Mouse (Mus musculus): Measurements from ENCODE around the gene Bace2. TPM values are rescaled to one million over a fixed set of nuclear protein-coding genes. Genes with fewer than 3 reads are reported as not detected.

Bace2 gene
- polyA plus RNA-seq, 1 experiment: 0.53 TPM

- no peaks in the 10 kb centered on the region for H3K79me2 ChIP-seq (ENCODE audit: control insufficient read depth, insufficient read depth)
- H3K4me3 ChIP-seq: no peak overlapping the region
- H3ac ChIP-seq (ENCODE audit: control insufficient read depth, insufficient read length): no peak overlapping the region
- no peak overlapping the region for H3K4me2 ChIP-seq (ENCODE audit: low read depth)
- TF ChIP-seq MYOD1 (IDR thresholded peaks at IDR 0.05; ENCODE audit: control insufficient read depth in 1 of 3, insufficient read length in 2 of 3, low read depth in 2 of 3) (no peak), E2F4 (IDR thresholded peaks at IDR 0.05; ENCODE audit: insufficient read depth) (no peak), MAX (IDR thresholded peaks at IDR 0.05; ENCODE audit: low read depth) (no peak), USF1 (IDR thresholded peaks at IDR 0.05; ENCODE audit: low read depth) (no peak), REST (IDR thresholded peaks at IDR 0.05; ENCODE audit: insufficient read depth, insufficient read length) (no peak), SRF (IDR thresholded peaks at IDR 0.05; ENCODE audit: control insufficient read depth, insufficient read length, low read depth) (no peak), CEBPB (IDR thresholded peaks at IDR 0.05; ENCODE audit: insufficient read depth, poor library complexity, severe bottlenecking) (no peak), TCF12 (IDR thresholded peaks at IDR 0.05; ENCODE audit: insufficient read depth, poor library complexity, severe bottlenecking) (no peak)
- no peaks in the 10 kb centered on the region for H3K27me3 ChIP-seq (ENCODE audit: control insufficient read depth, insufficient read depth, insufficient read length)
- no peaks in the 10 kb centered on the region for H3K36me3 ChIP-seq (ENCODE audit: control insufficient read depth, insufficient read depth)
Observed at GRCm38 (mm10) chr16:97370258-97370657, 13.7 kb downstream of the Bace2 start.

GRCm38 (mm10) chr16:97387955-97388354 is 31.4 kb downstream of the Bace2 start:
- Histone ChIP-seq H3K4me3 (no peak overlapping the region), H3K36me3 (ENCODE audit: control insufficient read depth, insufficient read depth) (no peaks in the 10 kb centered on the region), H3K27me3 (ENCODE audit: control insufficient read depth, insufficient read depth, insufficient read length) (no peaks in the 10 kb centered on the region), H3K4me2 (ENCODE audit: low read depth) (no peak overlapping the region), H3ac (ENCODE audit: control insufficient read depth, insufficient read length) (no peak overlapping the region), H3K79me2 (ENCODE audit: control insufficient read depth, insufficient read depth) (no peaks in the 10 kb centered on the region)
- no peak for TF ChIP-seq USF1 (IDR thresholded peaks at IDR 0.05; ENCODE audit: low read depth)
- TF ChIP-seq POLR2AphosphoS2 (IDR thresholded peaks at IDR 0.05; ENCODE audit: insufficient read length, low read depth): no peak
- TF ChIP-seq E2F4 (IDR thresholded peaks at IDR 0.05; ENCODE audit: insufficient read depth): no peak
- TF ChIP-seq POLR2A (IDR thresholded peaks at IDR 0.05; ENCODE audit: insufficient read length, low read depth): no peak
- no peak for TF ChIP-seq MYOG (IDR thresholded peaks at IDR 0.05; ENCODE audit: control insufficient read depth in 1 of 3, insufficient read depth in 1 of 3, insufficient read length in 2 of 3, low read depth in 2 of 3)
- TF ChIP-seq MYOD1 (IDR thresholded peaks at IDR 0.05; ENCODE audit: control insufficient read depth in 1 of 3, insufficient read length in 2 of 3, low read depth in 2 of 3): no peak

DNA sequence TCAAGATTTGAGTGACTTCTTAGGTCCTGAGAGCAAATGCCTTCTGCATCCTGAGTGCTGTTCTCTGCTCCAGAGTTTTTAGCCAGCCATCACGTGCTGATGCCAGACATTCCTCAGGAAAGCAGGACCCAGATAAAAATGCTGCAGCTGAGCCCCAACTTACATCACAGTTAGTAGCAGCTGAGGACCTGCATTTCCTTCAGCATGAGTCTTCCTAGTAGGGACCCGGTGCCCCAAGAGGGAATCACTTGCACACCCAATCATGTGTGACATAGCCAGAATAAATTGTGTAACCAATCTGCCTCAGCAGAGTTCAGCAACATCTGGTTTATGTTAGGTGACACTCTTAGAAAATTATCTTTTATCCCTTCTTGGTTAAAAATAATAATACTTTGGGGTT is 34.7 kb downstream of the Bace2 start:
- H3K4me2 ChIP-seq (ENCODE audit: low read depth): no peak overlapping the region
- no peaks in the 10 kb centered on the region for H3K27me3 ChIP-seq (ENCODE audit: control insufficient read depth, insufficient read depth, insufficient read length)
- no peaks in the 10 kb centered on the region for H3K79me2 ChIP-seq (ENCODE audit: control insufficient read depth, insufficient read depth)
- TF ChIP-seq REST (IDR thresholded peaks at IDR 0.05; ENCODE audit: insufficient read depth, insufficient read length): no peak
- peak; percentile 41 for TF ChIP-seq USF1 (IDR thresholded peaks at IDR 0.05; ENCODE audit: low read depth)
- no peak for TF ChIP-seq TCF12 (IDR thresholded peaks at IDR 0.05; ENCODE audit: insufficient read depth, poor library complexity, severe bottlenecking)
- TF ChIP-seq TCF3 (IDR thresholded peaks at IDR 0.05; ENCODE audit: insufficient read length, low read depth): no peak
- TF ChIP-seq MAX (IDR thresholded peaks at IDR 0.05; ENCODE audit: low read depth): no peak
- TF ChIP-seq E2F4 (IDR thresholded peaks at IDR 0.05; ENCODE audit: insufficient read depth): no peak
- TF ChIP-seq POLR2AphosphoS2 (IDR thresholded peaks at IDR 0.05; ENCODE audit: insufficient read length, low read depth): no peak
- TF ChIP-seq MYOD1 (IDR thresholded peaks at IDR 0.05; ENCODE audit: control insufficient read depth in 1 of 3, insufficient read length in 2 of 3, low read depth in 2 of 3): no peak
- H3K36me3 ChIP-seq (ENCODE audit: control insufficient read depth, insufficient read depth): no peaks in the 10 kb centered on the region
- H3ac ChIP-seq (ENCODE audit: control insufficient read depth, insufficient read length): no peak overlapping the region
- H3K4me3 ChIP-seq: no peak overlapping the region

GRCm38 (mm10) chr16:97391701-97392384 is 35.3 kb downstream of the Bace2 start:
- Histone ChIP-seq H3K4me2 (ENCODE audit: low read depth) (no peak overlapping the region), H3K79me2 (ENCODE audit: control insufficient read depth, insufficient read depth) (no peaks in the 10 kb centered on the region), H3K27me3 (ENCODE audit: control insufficient read depth, insufficient read depth, insufficient read length) (no peaks in the 10 kb centered on the region), H3ac (ENCODE audit: control insufficient read depth, insufficient read length) (no peak overlapping the region), H3K4me3 (no peak overlapping the region), H3K36me3 (ENCODE audit: control insufficient read depth, insufficient read depth) (no peaks in the 10 kb centered on the region)
- TF ChIP-seq POLR2A (IDR thresholded peaks at IDR 0.05; ENCODE audit: insufficient read length, low read depth): no peak

DNA sequence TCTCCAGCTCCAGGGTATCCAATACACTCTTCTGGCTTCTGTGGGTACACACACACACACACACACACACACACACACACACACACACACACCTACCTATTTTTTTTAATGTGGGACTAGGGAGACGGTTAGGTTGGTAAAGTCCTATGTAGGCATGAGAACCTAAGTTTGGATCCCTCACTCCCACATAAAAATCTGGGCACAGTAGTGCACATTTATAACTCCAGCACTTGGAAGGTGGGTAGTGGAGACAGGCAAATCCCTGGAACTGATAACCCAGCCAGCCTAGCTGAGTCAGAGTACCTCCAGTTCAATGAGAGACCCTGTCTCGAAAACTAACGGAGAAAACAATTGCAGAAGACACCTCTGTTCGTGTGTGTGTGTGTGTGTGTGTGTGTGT is 39.9 kb downstream of the Bace2 start:
- H3K27me3 ChIP-seq (ENCODE audit: control insufficient read depth, insufficient read depth, insufficient read length): no peaks in the 10 kb centered on the region
- H3ac ChIP-seq (ENCODE audit: control insufficient read depth, insufficient read length): no peak overlapping the region
- H3K79me2 ChIP-seq (ENCODE audit: control insufficient read depth, insufficient read depth): no peaks in the 10 kb centered on the region
- H3K4me2 ChIP-seq (ENCODE audit: low read depth): no peak overlapping the region
- no peaks in the 10 kb centered on the region for H3K36me3 ChIP-seq (ENCODE audit: control insufficient read depth, insufficient read depth)
- TF ChIP-seq USF1 (IDR thresholded peaks at IDR 0.05; ENCODE audit: low read depth): no peak
- no peak overlapping the region for H3K4me3 ChIP-seq

- Histone ChIP-seq H3K79me2 (ENCODE audit: control insufficient read depth, insufficient read depth) (no peaks in the 10 kb centered on the region), H3K27me3 (ENCODE audit: control insufficient read depth, insufficient read depth, insufficient read length) (no peaks in the 10 kb centered on the region), H3K4me3 (no peak overlapping the region), H3K36me3 (ENCODE audit: control insufficient read depth, insufficient read depth) (no peaks in the 10 kb centered on the region), H3K4me2 (ENCODE audit: low read depth) (no peak overlapping the region), H3ac (ENCODE audit: control insufficient read depth, insufficient read length) (no peak overlapping the region)
- TF ChIP-seq TCF12 (IDR thresholded peaks at IDR 0.05; ENCODE audit: insufficient read depth, poor library complexity, severe bottlenecking) (no peak), MYOD1 (IDR thresholded peaks at IDR 0.05; ENCODE audit: control insufficient read depth in 1 of 3, insufficient read length in 2 of 3, low read depth in 2 of 3) (no peak), USF1 (IDR thresholded peaks at IDR 0.05; ENCODE audit: low read depth) (no peak), TCF3 (IDR thresholded peaks at IDR 0.05; ENCODE audit: insufficient read length, low read depth) (no peak), MAX (IDR thresholded peaks at IDR 0.05; ENCODE audit: low read depth) (no peak), POLR2AphosphoS2 (IDR thresholded peaks at IDR 0.05; ENCODE audit: insufficient read length, low read depth) (no peak), E2F4 (IDR thresholded peaks at IDR 0.05; ENCODE audit: insufficient read depth) (no peak), CEBPB (IDR thresholded peaks at IDR 0.05; ENCODE audit: insufficient read depth, poor library complexity, severe bottlenecking) (no peak), SRF (IDR thresholded peaks at IDR 0.05; ENCODE audit: control insufficient read depth, insufficient read length, low read depth) (no peak), REST (IDR thresholded peaks at IDR 0.05; ENCODE audit: insufficient read depth, insufficient read length) (no peak), POLR2A (IDR thresholded peaks at IDR 0.05; ENCODE audit: insufficient read length, low read depth) (no peak), MYOG (IDR thresholded peaks at IDR 0.05; ENCODE audit: control insufficient read depth in 1 of 3, insufficient read depth in 1 of 3, insufficient read length in 2 of 3, low read depth in 2 of 3) (no peak)
Observed at GRCm38 (mm10) chr16:97397945-97398531, 41.5 kb downstream of the Bace2 start.

Measured in myocyte (in vitro differentiated cells).